8 mouse cellular contexts compared by ENCODE assay signal in genomic region chr12:112928401-112929241, GRCm38 (mm10). TPM values are rescaled to one million over a fixed set of nuclear protein-coding genes. Genes with fewer than 3 reads are reported as not detected.
DNase-seq lines count a peak whose midpoint lies in the region; ATAC-seq and TF ChIP-seq lines count a peak whose summit lies in the region.

No protein-coding gene starts in this region.

- H3K4me1 ChIP-seq in ES-E14 (ENCODE audit: control insufficient read depth in 2 of 2, insufficient read depth in 2 of 2, low read length in 2 of 2, poor library complexity in 1 of 2), result peaks cover 2 to 11% of the 10 kb centered on the region in 2 experiments; a peak in 2 of 4 replicates
- H3K4me1 ChIP-seq in forebrain, embryonic 12.5 days, result peaks cover 30% of the 10 kb centered on the region
- peaks cover 14% of the 10 kb centered on the region for H3K4me1 ChIP-seq in liver, embryonic 11.5 days (replicated peaks; ENCODE audit: control insufficient read depth, insufficient read depth, low read length)
- peaks cover 10% of the 10 kb centered on the region for H3K4me1 ChIP-seq in neural tube, embryonic 11.5 days (ENCODE audit: control insufficient read depth, insufficient read depth, low read length)

- H3K27me3 ChIP-seq in forebrain, embryonic 12.5 days, result peaks cover 77% of the 10 kb centered on the region
- H3K27me3 ChIP-seq in liver, embryonic 11.5 days (replicated peaks; ENCODE audit: control insufficient read depth, insufficient read depth, low read length), result peaks cover 70% of the 10 kb centered on the region
- H3K27me3 ChIP-seq in neural tube, embryonic 11.5 days (ENCODE audit: control insufficient read depth, insufficient read depth, low read length), result peaks cover 44% of the 10 kb centered on the region

- DNase-seq in cerebellum, adult 11-12 months, result peak; percentile 45
- no peak for DNase-seq in cerebellum, adult 18-20 months
- no peak for DNase-seq in ES-E14 (ENCODE audit: low read depth, low spot score)
- DNase-seq in induced T-regulatory cell, adult 2 months (ENCODE audit: low read depth), result peak; percentile 38
- DNase-seq in liver, embryonic 11.5 days (ENCODE audit: low spot score), result no peak
- DNase-seq in neural tube, embryonic 11.5 days (ENCODE audit: low spot score), result peak; percentile 56
- peak; percentile 66 for DNase-seq in thymus, postnatal 4 days

- no peak overlapping the region for H3K27ac ChIP-seq in ES-E14 (ENCODE audit: insufficient read depth, low read depth, low read length, poor library complexity, severe bottlenecking)
- peak overlapping the region; percentile 75 for H3K27ac ChIP-seq in forebrain, embryonic 12.5 days
- no peak overlapping the region for H3K27ac ChIP-seq in liver, embryonic 11.5 days (ENCODE audit: low read depth, low read length)
- H3K27ac ChIP-seq in neural tube, embryonic 11.5 days (ENCODE audit: low read depth, low read length), result peak overlapping the region; percentile 76

- peak overlapping the region; percentile 87 for H3K4me2 ChIP-seq in forebrain, embryonic 12.5 days
- H3K4me2 ChIP-seq in liver, embryonic 11.5 days, result peak overlapping the region; percentile 71
- H3K4me2 ChIP-seq in neural tube, embryonic 11.5 days (ENCODE audit: low read depth), result peak overlapping the region; percentile 87

- ATAC-seq in forebrain, embryonic 12.5 days (ENCODE audit: low FRiP score), result peak; percentile 49
- no peak for ATAC-seq in liver, embryonic 11.5 days (replicated peaks; ENCODE audit: low FRiP score)
- ATAC-seq in neural tube, embryonic 11.5 days (ENCODE audit: insufficient read depth, low FRiP score, low TSS enrichment), result peak; percentile 35

- H3K9me3 ChIP-seq in ES-E14 (ENCODE audit: control insufficient read depth, insufficient read depth, low read depth, low read length), result no peaks in the 10 kb centered on the region
- no peaks in the 10 kb centered on the region for H3K9me3 ChIP-seq in forebrain, embryonic 12.5 days
- no peaks in the 10 kb centered on the region for H3K9me3 ChIP-seq in liver, embryonic 11.5 days (ENCODE audit: control insufficient read depth, low read length)
- no peaks in the 10 kb centered on the region for H3K9me3 ChIP-seq in neural tube, embryonic 11.5 days (ENCODE audit: control insufficient read depth, low read length)

- peak overlapping the region; percentile 70 to 82 for H3K4me3 ChIP-seq in ES-E14 (ENCODE audit: insufficient read depth in 1 of 2, low read depth in 1 of 2, low read length in 2 of 2, poor library complexity in 1 of 2, severe bottlenecking in 1 of 2)
- peak overlapping the region; percentile 58 for H3K4me3 ChIP-seq in forebrain, embryonic 12.5 days (replicated peaks)
- H3K4me3 ChIP-seq in liver, embryonic 11.5 days (ENCODE audit: low read depth, low read length), result peak overlapping the region; percentile 59
- peak overlapping the region; percentile 61 for H3K4me3 ChIP-seq in neural tube, embryonic 11.5 days (ENCODE audit: low read depth, low read length)

- peak overlapping the region; percentile 73 for H3K9ac ChIP-seq in ES-E14 (ENCODE audit: insufficient read depth, low read depth, low read length, poor library complexity, severe bottlenecking)
- peak overlapping the region; percentile 56 for H3K9ac ChIP-seq in forebrain, embryonic 12.5 days
- no peak overlapping the region; the same call in 1 of the 2 replicates for H3K9ac ChIP-seq in liver, embryonic 11.5 days (ENCODE audit: low read depth, low read length)
- peak overlapping the region; percentile 64 for H3K9ac ChIP-seq in neural tube, embryonic 11.5 days (ENCODE audit: low read length)

- in situ Hi-C loops in ES-E14 (cut with MboI; ENCODE audit: low sequenced_read_pairs in 2 of 2, unreplicated experiment in 2 of 2), result no loop called here

- WGBS in forebrain, embryonic 12.5 days, result 1% methylated on average over 124 of the region's 124 CpGs
- 4% methylated on average over 105 of the region's 124 CpGs for WGBS in liver, embryonic 11.5 days
- WGBS in neural tube, embryonic 11.5 days, result 1% methylated on average over 90 of the region's 124 CpGs

- H3K36me3 ChIP-seq in ES-E14 (ENCODE audit: control insufficient read depth, insufficient read depth, low read length, poor library complexity, severe bottlenecking), result no peaks in the 10 kb centered on the region
- no peaks in the 10 kb centered on the region for H3K36me3 ChIP-seq in forebrain, embryonic 12.5 days (replicated peaks)
- H3K36me3 ChIP-seq in liver, embryonic 11.5 days (ENCODE audit: control insufficient read depth, insufficient read depth, low read length), result no peaks in the 10 kb centered on the region
- H3K36me3 ChIP-seq in neural tube, embryonic 11.5 days (ENCODE audit: control insufficient read depth, insufficient read depth, low read length), result no peaks in the 10 kb centered on the region

TF ChIP-seq in ES-E14, 5 proteins besides CTCF, POLR2A, EP300 and RAD21:
- no peak for TF ChIP-seq CHD2 (IDR thresholded peaks at IDR 0.05; ENCODE audit: low read depth, low read length)
- no peak for TF ChIP-seq MAFK (IDR thresholded peaks at IDR 0.05; ENCODE audit: insufficient read depth, low read depth, low read length)
- TF ChIP-seq HCFC1 (IDR thresholded peaks at IDR 0.05; ENCODE audit: borderline replicate concordance, insufficient read depth, low read length), result no peak
- no peak for TF ChIP-seq ZC3H11A (IDR thresholded peaks at IDR 0.05; ENCODE audit: borderline replicate concordance, low read depth, low read length)
- TF ChIP-seq ZNF384 (IDR thresholded peaks at IDR 0.05; ENCODE audit: low read depth, low read length), result no peak

RNA-seq across cellular contexts. Expression of gene Jag2, which starts 1.0 kb away (rescaled TPM):
- 54.1 and 129 TPM in 2 replicates for total RNA-seq in ES-E14 (2012; rRNA removed)
- 5.6 and 6.2 TPM in 2 replicates for polyA plus RNA-seq in forebrain, embryonic 12.5 days (2016; fragmentation: Nextera tagmentation; extraction: Ambion mirVana)
- polyA plus RNA-seq in liver, embryonic 11.5 days (2014; fragmentation: Nextera tagmentation; extraction: Ambion mirVana), result 0.39 and 1.4 TPM in 2 replicates
- 5.4 and 5.9 TPM in 2 replicates for polyA plus RNA-seq in neural tube, embryonic 11.5 days (2014; fragmentation: Nextera tagmentation; extraction: Ambion mirVana)

RNA-seq across cellular contexts. Expression of gene Nudt14, which starts 13.3 kb away (rescaled TPM):
- total RNA-seq in ES-E14 (2012; rRNA removed), result 21.9 and 28.1 TPM in 2 replicates
- polyA plus RNA-seq in forebrain, embryonic 12.5 days (2016; fragmentation: Nextera tagmentation; extraction: Ambion mirVana), result 51.5 and 54.4 TPM in 2 replicates
- 38.4 and 43.2 TPM in 2 replicates for polyA plus RNA-seq in liver, embryonic 11.5 days (2014; fragmentation: Nextera tagmentation; extraction: Ambion mirVana)
- polyA plus RNA-seq in neural tube, embryonic 11.5 days (2014; fragmentation: Nextera tagmentation; extraction: Ambion mirVana), result 61.2 and 67.8 TPM in 2 replicates

RNA-seq across cellular contexts. Expression of gene Btbd6, which starts 47.7 kb away (rescaled TPM):
- total RNA-seq in ES-E14 (2012; rRNA removed), result 13.4 and 15.2 TPM in 2 replicates
- polyA plus RNA-seq in forebrain, embryonic 12.5 days (2016; fragmentation: Nextera tagmentation; extraction: Ambion mirVana), result 28.2 and 29.2 TPM in 2 replicates
- 12.3 and 12.4 TPM in 2 replicates for polyA plus RNA-seq in liver, embryonic 11.5 days (2014; fragmentation: Nextera tagmentation; extraction: Ambion mirVana)
- polyA plus RNA-seq in neural tube, embryonic 11.5 days (2014; fragmentation: Nextera tagmentation; extraction: Ambion mirVana), result 21.8 TPM in 2 replicates

Comparison
In these comparisons a context has a peak if more than half of its experiments do, and no peak if none do; other contexts are left out.
1. DNase-seq: peak in cerebellum, adult 11-12 months (single experiment), induced T-regulatory cell, adult 2 months (single experiment), neural tube, embryonic 11.5 days (single experiment) and thymus, postnatal 4 days (single experiment); none in cerebellum, adult 18-20 months (0 of 2), ES-E14 (single experiment) and liver, embryonic 11.5 days (single experiment).
2. H3K27ac ChIP-seq: peak in forebrain, embryonic 12.5 days (single experiment) and neural tube, embryonic 11.5 days (single experiment); none in ES-E14 (single experiment) and liver, embryonic 11.5 days (single experiment).
3. Peak in every context shown above with its lines, with median percentiles within 50 percentile points of each other: H3K4me3 ChIP-seq and H3K4me2 ChIP-seq.